Mouse (Mus musculus) limb, embryonic 14.5 days (tissue): Measurements from ENCODE around the gene Myzap. TPM values are rescaled to one million over a fixed set of nuclear protein-coding genes. Genes with fewer than 3 reads are reported as not detected.
"Not testable (repeated sequence)": the region's sequence is repeated elsewhere in the genome, so short reads cannot be mapped to it uniquely, and the experiment has no call there.

Experiments used
- ATAC-seq: fragments of 200-750 bp; cut with Nextera tagmentation; 2 replicates; pipeline ENCODE4 v1.8.0; 2017; ENCODE audit warnings: low read depth, moderate number of reproducible peaks, moderate TSS enrichment; ENCODE audit not compliant: low FRiP score
- DNase-seq: peaks from one replicate; pipeline ENCODE4 v3.0.0-alpha.2; 2015; ENCODE audit warnings: low spot score
- H3K27ac ChIP-seq: fragments of 300-500 bp; sonication (generic); replicated peaks from 2 replicates; pipeline ENCODE4 v1.5.1; 2014; ENCODE audit warnings: low read depth, mild to moderate bottlenecking, low read length, moderate library complexity, mixed read lengths
- H3K27me3 ChIP-seq: fragments of 300-500 bp; sonication (generic); 2 replicates; pipeline ENCODE4 v1.6.1; 2014; ENCODE audit warnings: low read length, mixed read lengths; ENCODE audit not compliant: control insufficient read depth, insufficient read depth
- H3K36me3 ChIP-seq: fragments of 300-500 bp; sonication (generic); 2 replicates; pipeline ENCODE4 v1.6.1; 2014; ENCODE audit warnings: mild to moderate bottlenecking, low read length, moderate library complexity, mixed read lengths; ENCODE audit not compliant: control insufficient read depth, insufficient read depth
- H3K4me1 ChIP-seq: fragments of 300-500 bp; sonication (generic); 2 replicates; pipeline ENCODE4 v1.6.1; 2014; ENCODE audit warnings: antibody characterized with exemption, low read length, mixed read lengths; ENCODE audit not compliant: control insufficient read depth, insufficient read depth
- H3K4me2 ChIP-seq: fragments of 300-500 bp; sonication (generic); replicated peaks from 2 replicates; pipeline ENCODE4 v1.6.1; 2014; ENCODE audit warnings: low read depth, mild to moderate bottlenecking, low read length, moderate library complexity; ENCODE audit not compliant: severe bottlenecking
- H3K4me3 ChIP-seq: fragments of 300-500 bp; sonication (generic); replicated peaks from 2 replicates; pipeline ENCODE4 v1.5.1; 2014; ENCODE audit warnings: low read length
- H3K9ac ChIP-seq: fragments of 300-500 bp; sonication (generic); 2 replicates; pipeline ENCODE4 v1.6.1; 2014; ENCODE audit warnings: mild to moderate bottlenecking, low read depth, low read length, moderate library complexity; ENCODE audit not compliant: severe bottlenecking
- H3K9me3 ChIP-seq: fragments of 300-500 bp; sonication (generic); 2 replicates; pipeline ENCODE4 v1.6.1; 2016; ENCODE audit warnings: low read length; ENCODE audit not compliant: control insufficient read depth
- POLR2A ChIP-seq: fragments of 200-500 bp; IDR thresholded peaks from 2 replicates; pipeline ENCODE4 v1.8.0; 2012; ENCODE audit warnings: inconsistent platforms, mild to moderate bottlenecking, moderate library complexity, borderline replicate concordance; ENCODE audit not compliant: insufficient read depth, insufficient read length; ENCODE audit errors: extremely low read depth
- WGBS: fragments of 180-500 bp; shearing (Covaris S2); extraction: QIAGEN DNeasy Blood & Tissue Kit; methylation state at CpG from one replicate; pipeline ENCODE4 v1.1.7; 2014; 5-methylcytosine and 5-hydroxymethylcytosine counted together
- polyA plus RNA-seq, 2 experiments: library from polyadenylated mRNA; depleted of rRNA in 1 of 2; stranded (reverse) in 1 of 2; unstranded in 1 of 2; fragments of >200 nt; fragmentation: Nextera tagmentation in 1 of 2; extraction: Ambion mirVana in 1 of 2; gene quantifications; 2 replicates each; pipeline versions ENCODE4 v1.2.1 to v1.2.3; 2012 to 2014

Myzap gene
- polyA plus RNA-seq, 2 experiments, result 16.1 to 33.1 TPM

- ATAC-seq, result peak; percentile 80; the same call in 1 of the 2 replicates
- no peak for TF ChIP-seq POLR2A
- no peaks in the 10 kb centered on the region for H3K4me1 ChIP-seq
- H3K4me3 ChIP-seq, result no peak overlapping the region
- no peaks in the 10 kb centered on the region for H3K27me3 ChIP-seq
- H3K36me3 ChIP-seq, result peaks cover 2% of the 10 kb centered on the region; the same call in 1 of the 2 replicates
- H3K9ac ChIP-seq, result no peak overlapping the region
- no peak overlapping the region for H3K4me2 ChIP-seq
- 38% methylated on average over 4 of the region's 4 CpGs for WGBS
- peak; percentile 75 for DNase-seq
- no peak overlapping the region for H3K27ac ChIP-seq
- H3K9me3 ChIP-seq, result no peaks in the 10 kb centered on the region
Measured at GRCm38 (mm10) chr9:71623871-71624569, 31.9 kb upstream of the Myzap start.

GRCm38 (mm10) chr9:71622593-71622992 is 30.4 kb upstream of the Myzap start:
- Histone ChIP-seq H3K9me3 (no peaks in the 10 kb centered on the region), H3K4me1 (no peaks in the 10 kb centered on the region), H3K27ac (no peak overlapping the region), H3K4me3 (no peak overlapping the region), H3K9ac (no peak overlapping the region), H3K36me3 (no peaks in the 10 kb centered on the region), H3K4me2 (no peak overlapping the region), H3K27me3 (no peaks in the 10 kb centered on the region)
- 78% methylated on average over 3 of the region's 3 CpGs for WGBS
- no peak for ATAC-seq
- no peak for DNase-seq
- TF ChIP-seq POLR2A, result no peak

GRCm38 (mm10) chr9:71621968-71622367 is 29.8 kb upstream of the Myzap start:
- Histone ChIP-seq H3K27ac (no peak overlapping the region), H3K36me3 (no peaks in the 10 kb centered on the region), H3K27me3 (no peaks in the 10 kb centered on the region), H3K4me3 (no peak overlapping the region), H3K9ac (no peak overlapping the region), H3K4me2 (no peak overlapping the region), H3K4me1 (no peaks in the 10 kb centered on the region), H3K9me3 (no peaks in the 10 kb centered on the region)
- TF ChIP-seq POLR2A, result no peak
- DNase-seq, result no peak
- 81% methylated on average over 4 of the region's 4 CpGs for WGBS
- ATAC-seq, result no peak

GRCm38 (mm10) chr9:71620116-71620515 is 28.0 kb upstream of the Myzap start:
- not testable (repeated sequence) for H3K4me3 ChIP-seq, H3K9me3 ChIP-seq
- 89% methylated on average over 5 of the region's 5 CpGs for WGBS

GRCm38 (mm10) chr9:71617363-71617762 is 25.2 kb upstream of the Myzap start:
- ATAC-seq (no peak), DNase-seq (peak; percentile 36)
- Histone ChIP-seq H3K4me1 (no peaks in the 10 kb centered on the region), H3K9ac (no peak overlapping the region), H3K27ac (no peak overlapping the region), H3K4me2 (no peak overlapping the region), H3K4me3 (no peak overlapping the region), H3K27me3 (no peaks in the 10 kb centered on the region), H3K36me3 (no peaks in the 10 kb centered on the region), H3K9me3 (no peaks in the 10 kb centered on the region)
- TF ChIP-seq POLR2A, result no peak
- WGBS, result 56% methylated on average over 8 of the region's 8 CpGs

More at GRCm38 (mm10) chr9:71620116-71620515, 28.0 kb upstream of the Myzap start:
- H3K4me2 ChIP-seq, H3K9ac ChIP-seq, H3K36me3 ChIP-seq, H3K27ac ChIP-seq, H3K27me3 ChIP-seq, H3K4me1 ChIP-seq, DNase-seq, ATAC-seq: not testable (repeated sequence)

- no peaks in the 10 kb centered on the region for H3K36me3 ChIP-seq
- 9% methylated on average over 3 of the region's 3 CpGs for WGBS
- no peaks in the 10 kb centered on the region for H3K27me3 ChIP-seq
- no peak overlapping the region for H3K27ac ChIP-seq
- ATAC-seq (peak; percentile 63), DNase-seq (peak; percentile 86)
- no peak overlapping the region for H3K4me2 ChIP-seq
- no peak overlapping the region for H3K9ac ChIP-seq
- H3K4me1 ChIP-seq, result no peaks in the 10 kb centered on the region
- TF ChIP-seq POLR2A, result no peak
- H3K4me3 ChIP-seq, result no peak overlapping the region
- H3K9me3 ChIP-seq, result no peaks in the 10 kb centered on the region
Measured at GRCm38 (mm10) chr9:71616185-71616584, 24.0 kb upstream of the Myzap start.
